Mouse (Mus musculus): Measurements from ENCODE around the gene Ankdd1b.

Ankdd1b gene

GRCm38 (mm10) chr13:96452621-96453020 lies 18.4 kb downstream of the Ankdd1b start:
- no peak for DNase-seq

- DNase-seq: no peak
Observed at GRCm38 (mm10) chr13:96451386-96452140, 19.4 kb downstream of the Ankdd1b start.

- DNase-seq: peak; percentile 47
Observed at GRCm38 (mm10) chr13:96450869-96451268, 20.1 kb downstream of the Ankdd1b start.

- no peak for DNase-seq
Observed at GRCm38 (mm10) chr13:96450205-96450856, 20.7 kb downstream of the Ankdd1b start.

GRCm38 (mm10) chr13:96440436-96440835 lies 30.6 kb downstream of the Ankdd1b start:
- DNase-seq: no peak

GRCm38 (mm10) chr13:96436921-96437320 lies 34.1 kb downstream of the Ankdd1b start:
- DNase-seq: no peak

GRCm38 (mm10) chr13:96435793-96436192 lies 35.2 kb downstream of the Ankdd1b start:
- DNase-seq: peak; percentile 69

GRCm38 (mm10) chr13:96434899-96435331 lies 36.1 kb downstream of the Ankdd1b start:
- peak; percentile 57 for DNase-seq

GRCm38 (mm10) chr13:96433648-96434190 lies 37.3 kb downstream of the Ankdd1b start:
- peak; percentile 30 for DNase-seq

- no peak for DNase-seq
Observed at GRCm38 (mm10) chr13:96433041-96433440, 38.0 kb downstream of the Ankdd1b start.

GRCm38 (mm10) chr13:96432376-96432811 lies 38.6 kb downstream of the Ankdd1b start:
- DNase-seq: peak; percentile 59

- peak; percentile 96 for DNase-seq
Observed at GRCm38 (mm10) chr13:96431595-96432156, 39.3 kb downstream of the Ankdd1b start.

GRCm38 (mm10) chr13:96428531-96428930 lies 42.5 kb downstream of the Ankdd1b start:
- no peak for DNase-seq

GRCm38 (mm10) chr13:96426044-96426443 lies 45.0 kb downstream of the Ankdd1b start:
- no peak for DNase-seq

- DNase-seq: no peak
Observed at GRCm38 (mm10) chr13:96424496-96425274, 46.3 kb downstream of the Ankdd1b start.

- no peak for DNase-seq
Observed at GRCm38 (mm10) chr13:96421230-96421629, 49.8 kb downstream of the Ankdd1b start.

GRCm38 (mm10) chr13:96418487-96418886 lies 52.5 kb downstream of the Ankdd1b start:
- DNase-seq: no peak

- DNase-seq: no peak
Observed at GRCm38 (mm10) chr13:96417261-96417813, 53.7 kb downstream of the Ankdd1b start.

- DNase-seq: no peak
Observed at GRCm38 (mm10) chr13:96416380-96416779, 54.6 kb downstream of the Ankdd1b start.

GRCm38 (mm10) chr13:96414384-96414783 lies 56.6 kb downstream of the Ankdd1b start:
- no peak for DNase-seq

GRCm38 (mm10) chr13:96408786-96409185 lies 62.2 kb downstream of the Ankdd1b start:
- DNase-seq: no peak

GRCm38 (mm10) chr13:96407040-96407439 lies 64.0 kb downstream of the Ankdd1b start:
- peak; percentile 56 for DNase-seq

Measured in kidney, postnatal 10 days (tissue).